Mouse (Mus musculus): Measurements from ENCODE around the gene Il1rapl1. TPM values are rescaled to one million over a fixed set of nuclear protein-coding genes. Genes with fewer than 3 reads are reported as not detected.

Gene Il1rapl1
- 0.09 and 0.41 TPM in 2 replicates for polyA plus RNA-seq (2015; fragmentation: Nextera tagmentation; extraction: Ambion mirVana)

GRCm38 (mm10) chrX:88115609-88116073, at the start of gene Il1rapl1:
TSS of gene Il1rapl1 (minus strand) at chrX:88115645.
- Histone ChIP-seq H3K4me2 (ENCODE audit: low read depth, low read length) (peak within 1 kb of the TSS; percentile 74), H3K36me3 (ENCODE audit: control insufficient read depth, insufficient read depth) (no peaks in the 10 kb centered on the region), H3K4me3 (ENCODE audit: low read length) (peak within 1 kb of the TSS; percentile 51), H3K9ac (ENCODE audit: low read length) (peak within 1 kb of the TSS; percentile 38), H3K27ac (ENCODE audit: low read length) (no peak within 1 kb of the TSS), H3K27me3 (ENCODE audit: control insufficient read depth, insufficient read depth, low read length) (no peaks in the 10 kb centered on the region), H3K4me1 (ENCODE audit: control insufficient read depth, insufficient read depth, low read length) (no peaks in the 10 kb centered on the region), H3K9me3 (replicated peaks; ENCODE audit: control insufficient read depth, low read length) (no peaks in the 10 kb centered on the region)
- no peak for ATAC-seq (replicated peaks; ENCODE audit: extremely low read depth, insufficient read depth, low FRiP score)
- 15% methylated on average over 12 of the region's 12 CpGs for WGBS

- Histone ChIP-seq H3K27ac (ENCODE audit: low read length) (no peak overlapping the region), H3K36me3 (ENCODE audit: control insufficient read depth, insufficient read depth) (no peaks in the 10 kb centered on the region), H3K4me3 (ENCODE audit: low read length) (no peak overlapping the region), H3K4me1 (ENCODE audit: control insufficient read depth, insufficient read depth, low read length) (no peaks in the 10 kb centered on the region), H3K27me3 (ENCODE audit: control insufficient read depth, insufficient read depth, low read length) (no peaks in the 10 kb centered on the region), H3K9ac (ENCODE audit: low read length) (no peak overlapping the region), H3K4me2 (ENCODE audit: low read depth, low read length) (no peak overlapping the region), H3K9me3 (replicated peaks; ENCODE audit: control insufficient read depth, low read length) (no peaks in the 10 kb centered on the region)
- ATAC-seq (replicated peaks; ENCODE audit: extremely low read depth, insufficient read depth, low FRiP score): no peak
- WGBS: 44% methylated on average over 2 of the region's 2 CpGs
Observed at GRCm38 (mm10) chrX:88158037-88158436, 42.6 kb upstream of the Il1rapl1 start.

- 33% methylated on average over 3 of the region's 3 CpGs for WGBS
- no peaks in the 10 kb centered on the region for H3K36me3 ChIP-seq (ENCODE audit: control insufficient read depth, insufficient read depth)
- H3K4me2 ChIP-seq (ENCODE audit: low read depth, low read length): no peak overlapping the region
- H3K4me1 ChIP-seq (ENCODE audit: control insufficient read depth, insufficient read depth, low read length): no peaks in the 10 kb centered on the region
- no peaks in the 10 kb centered on the region for H3K27me3 ChIP-seq (ENCODE audit: control insufficient read depth, insufficient read depth, low read length)
- H3K27ac ChIP-seq (ENCODE audit: low read length): no peak overlapping the region
- no peak for ATAC-seq (replicated peaks; ENCODE audit: extremely low read depth, insufficient read depth, low FRiP score)
- no peak overlapping the region for H3K4me3 ChIP-seq (ENCODE audit: low read length)
- H3K9me3 ChIP-seq (replicated peaks; ENCODE audit: control insufficient read depth, low read length): no peaks in the 10 kb centered on the region
- no peak overlapping the region for H3K9ac ChIP-seq (ENCODE audit: low read length)
Observed at GRCm38 (mm10) chrX:88125612-88126011, 10.2 kb upstream of the Il1rapl1 start.

GRCm38 (mm10) chrX:88120070-88120469, 4.6 kb upstream of the Il1rapl1 start:
- H3K36me3 ChIP-seq (ENCODE audit: control insufficient read depth, insufficient read depth): no peaks in the 10 kb centered on the region
- WGBS: 76% methylated on average over 3 of the region's 3 CpGs
- H3K4me1 ChIP-seq (ENCODE audit: control insufficient read depth, insufficient read depth, low read length): no peaks in the 10 kb centered on the region
- no peak overlapping the region for H3K27ac ChIP-seq (ENCODE audit: low read length)
- no peaks in the 10 kb centered on the region for H3K9me3 ChIP-seq (replicated peaks; ENCODE audit: control insufficient read depth, low read length)
- no peak overlapping the region for H3K9ac ChIP-seq (ENCODE audit: low read length)
- ATAC-seq (replicated peaks; ENCODE audit: extremely low read depth, insufficient read depth, low FRiP score): no peak
- H3K4me2 ChIP-seq (ENCODE audit: low read depth, low read length): no peak overlapping the region
- no peak overlapping the region for H3K4me3 ChIP-seq (ENCODE audit: low read length)
- H3K27me3 ChIP-seq (ENCODE audit: control insufficient read depth, insufficient read depth, low read length): no peaks in the 10 kb centered on the region

GRCm38 (mm10) chrX:88117858-88118257, 2.4 kb upstream of the Il1rapl1 start:
- Histone ChIP-seq H3K4me2 (ENCODE audit: low read depth, low read length) (no peak overlapping the region), H3K9me3 (replicated peaks; ENCODE audit: control insufficient read depth, low read length) (no peaks in the 10 kb centered on the region), H3K36me3 (ENCODE audit: control insufficient read depth, insufficient read depth) (no peaks in the 10 kb centered on the region), H3K9ac (ENCODE audit: low read length) (no peak overlapping the region), H3K27me3 (ENCODE audit: control insufficient read depth, insufficient read depth, low read length) (no peaks in the 10 kb centered on the region), H3K4me3 (ENCODE audit: low read length) (no peak overlapping the region), H3K4me1 (ENCODE audit: control insufficient read depth, insufficient read depth, low read length) (no peaks in the 10 kb centered on the region), H3K27ac (ENCODE audit: low read length) (no peak overlapping the region)
- 47% methylated on average over 3 of the region's 3 CpGs for WGBS
- ATAC-seq (replicated peaks; ENCODE audit: extremely low read depth, insufficient read depth, low FRiP score): no peak

GRCm38 (mm10) chrX:88116326-88116725, 881 bp upstream of the Il1rapl1 start:
- no peaks in the 10 kb centered on the region for H3K27me3 ChIP-seq (ENCODE audit: control insufficient read depth, insufficient read depth, low read length)
- 9% methylated on average over 3 of the region's 3 CpGs for WGBS

GRCm38 (mm10) chrX:88113561-88113960, 1.9 kb downstream of the Il1rapl1 start:
- H3K4me3 ChIP-seq (ENCODE audit: low read length): no peak overlapping the region
- H3K36me3 ChIP-seq (ENCODE audit: control insufficient read depth, insufficient read depth): no peaks in the 10 kb centered on the region
- H3K9me3 ChIP-seq (replicated peaks; ENCODE audit: control insufficient read depth, low read length): no peaks in the 10 kb centered on the region
- H3K27me3 ChIP-seq (ENCODE audit: control insufficient read depth, insufficient read depth, low read length): no peaks in the 10 kb centered on the region
- ATAC-seq (replicated peaks; ENCODE audit: extremely low read depth, insufficient read depth, low FRiP score): no peak
- 45% methylated on average over 6 of the region's 6 CpGs for WGBS
- no peak overlapping the region for H3K27ac ChIP-seq (ENCODE audit: low read length)
- no peaks in the 10 kb centered on the region for H3K4me1 ChIP-seq (ENCODE audit: control insufficient read depth, insufficient read depth, low read length)
- H3K4me2 ChIP-seq (ENCODE audit: low read depth, low read length): no peak overlapping the region
- H3K9ac ChIP-seq (ENCODE audit: low read length): no peak overlapping the region

More at GRCm38 (mm10) chrX:88116326-88116725, 881 bp upstream of the Il1rapl1 start:
- no peaks in the 10 kb centered on the region for H3K4me1 ChIP-seq (ENCODE audit: control insufficient read depth, insufficient read depth, low read length)
- H3K4me2 ChIP-seq (ENCODE audit: low read depth, low read length): peak overlapping the region; percentile 74
- no peak for ATAC-seq (replicated peaks; ENCODE audit: extremely low read depth, insufficient read depth, low FRiP score)
- peak overlapping the region; percentile 51 for H3K4me3 ChIP-seq (ENCODE audit: low read length)
- no peak overlapping the region for H3K27ac ChIP-seq (ENCODE audit: low read length)
- H3K36me3 ChIP-seq (ENCODE audit: control insufficient read depth, insufficient read depth): no peaks in the 10 kb centered on the region
- H3K9me3 ChIP-seq (replicated peaks; ENCODE audit: control insufficient read depth, low read length): no peaks in the 10 kb centered on the region
- peak overlapping the region; percentile 38; the same call in 1 of the 2 replicates for H3K9ac ChIP-seq (ENCODE audit: low read length)

- H3K4me1 ChIP-seq (ENCODE audit: control insufficient read depth, insufficient read depth, low read length): no peaks in the 10 kb centered on the region
- no peaks in the 10 kb centered on the region for H3K27me3 ChIP-seq (ENCODE audit: control insufficient read depth, insufficient read depth, low read length)
- no peak overlapping the region for H3K4me2 ChIP-seq (ENCODE audit: low read depth, low read length)
- no peak for ATAC-seq (replicated peaks; ENCODE audit: extremely low read depth, insufficient read depth, low FRiP score)
- H3K9ac ChIP-seq (ENCODE audit: low read length): no peak overlapping the region
- no peaks in the 10 kb centered on the region for H3K9me3 ChIP-seq (replicated peaks; ENCODE audit: control insufficient read depth, low read length)
- H3K27ac ChIP-seq (ENCODE audit: low read length): no peak overlapping the region
- no peak overlapping the region for H3K4me3 ChIP-seq (ENCODE audit: low read length)
- WGBS: 25% methylated on average over 2 of the region's 2 CpGs
- no peaks in the 10 kb centered on the region for H3K36me3 ChIP-seq (ENCODE audit: control insufficient read depth, insufficient read depth)
Observed at GRCm38 (mm10) chrX:88112254-88112653, 3.2 kb downstream of the Il1rapl1 start.

- Histone ChIP-seq H3K27me3 (ENCODE audit: control insufficient read depth, insufficient read depth, low read length) (no peaks in the 10 kb centered on the region), H3K4me2 (ENCODE audit: low read depth, low read length) (no peak overlapping the region), H3K9ac (ENCODE audit: low read length) (no peak overlapping the region), H3K27ac (ENCODE audit: low read length) (no peak overlapping the region), H3K4me1 (ENCODE audit: control insufficient read depth, insufficient read depth, low read length) (no peaks in the 10 kb centered on the region), H3K4me3 (ENCODE audit: low read length) (no peak overlapping the region), H3K36me3 (ENCODE audit: control insufficient read depth, insufficient read depth) (no peaks in the 10 kb centered on the region), H3K9me3 (replicated peaks; ENCODE audit: control insufficient read depth, low read length) (no peaks in the 10 kb centered on the region)
- 61% methylated on average over 2 of the region's 2 CpGs for WGBS
- no peak for ATAC-seq (replicated peaks; ENCODE audit: extremely low read depth, insufficient read depth, low FRiP score)
Observed at GRCm38 (mm10) chrX:88109733-88110132, 5.7 kb downstream of the Il1rapl1 start.
